8 mouse cellular contexts compared by ENCODE assay signal in the genomic region with DNA sequence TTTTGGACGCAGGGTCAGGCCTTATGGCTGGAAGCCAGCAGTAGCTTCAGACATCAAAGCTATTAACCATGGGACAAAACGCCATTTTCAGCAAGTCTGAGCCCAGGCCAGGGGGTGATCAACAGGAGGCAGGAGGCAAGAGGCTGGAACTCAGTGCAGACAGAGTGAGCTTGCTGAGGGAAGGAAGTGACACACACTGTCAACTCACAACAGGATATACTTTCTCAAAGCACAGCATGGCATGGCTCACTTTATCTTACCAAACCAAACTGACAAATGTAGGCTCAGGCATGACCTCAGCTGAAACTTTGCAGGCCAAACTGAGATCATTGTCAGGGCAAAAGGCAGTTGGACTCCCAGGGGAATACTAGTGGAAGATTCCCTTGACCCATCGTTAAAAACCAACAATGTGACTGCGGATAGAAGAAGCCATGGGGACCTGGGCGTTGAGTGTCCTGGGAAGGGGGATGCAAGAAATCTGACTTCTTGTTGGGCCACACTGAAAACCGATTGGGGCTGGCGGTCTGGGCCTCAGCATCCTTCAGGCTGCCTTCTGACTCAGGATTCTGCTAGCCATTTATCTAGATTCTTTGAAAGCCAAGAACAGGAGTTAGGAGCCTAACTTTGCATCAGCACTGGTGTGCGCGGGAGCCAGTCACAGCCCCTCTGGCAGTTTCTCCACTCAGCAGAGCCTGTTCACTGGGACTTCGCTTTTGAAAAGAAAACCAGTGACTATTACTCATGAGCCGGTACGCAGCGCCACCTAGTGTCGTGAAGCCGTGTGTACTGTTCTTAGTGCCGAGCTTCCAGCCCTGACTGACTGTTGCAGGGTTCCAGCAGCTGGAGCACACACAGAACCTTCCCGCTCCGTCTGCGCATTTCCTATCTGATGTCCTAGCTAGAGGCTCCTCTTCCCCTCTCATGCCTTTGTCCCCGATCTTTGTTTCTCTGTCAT.
DNase-seq lines count a peak whose midpoint lies in the region; ATAC-seq and TF ChIP-seq lines count a peak whose summit lies in the region.

No protein-coding gene starts in this region.

- no peak overlapping the region for H3K4me3 ChIP-seq in hindbrain, embryonic 10.5 days
- H3K4me3 ChIP-seq in lung, embryonic 15.5 days, result no peak overlapping the region
- H3K4me3 ChIP-seq in olfactory bulb, adult 2 months (ENCODE audit: insufficient read depth, low read depth, low read length), result no peak overlapping the region

- H3K4me2 ChIP-seq in lung, embryonic 15.5 days, result no peak overlapping the region

- peak; percentile 90 for DNase-seq in MN1 (ENCODE audit: low spot score)
- peak; percentile 86 for DNase-seq in cerebellum, adult 8-10 months
- DNase-seq in hindbrain, embryonic 10.5 days (ENCODE audit: low spot score), result peak; percentile 92
- DNase-seq in layer of hippocampus, adult 9-10 months (ENCODE audit: low spot score), result peak; percentile 85
- peak; percentile 58 for DNase-seq in thymus, adult 18-20 months

- ATAC-seq in frontal cortex, adult (ENCODE audit: low TSS enrichment), result peak; percentile 98
- peak; percentile 88 for ATAC-seq in lung, embryonic 15.5 days (ENCODE audit: borderline replicate concordance, extremely low read depth, low FRiP score, low TSS enrichment)

- no peaks in the 10 kb centered on the region for H3K36me3 ChIP-seq in hindbrain, embryonic 10.5 days
- H3K36me3 ChIP-seq in lung, embryonic 15.5 days, result no peaks in the 10 kb centered on the region

- peaks cover 25% of the 10 kb centered on the region for H3K4me1 ChIP-seq in hindbrain, embryonic 10.5 days (replicated peaks)
- peaks cover 9% of the 10 kb centered on the region for H3K4me1 ChIP-seq in lung, embryonic 15.5 days
- H3K4me1 ChIP-seq in olfactory bulb, adult 2 months (ENCODE audit: control insufficient read depth, insufficient read depth, low read length), result no peaks in the 10 kb centered on the region

- peak overlapping the region; percentile 64 for H3K27ac ChIP-seq in hindbrain, embryonic 10.5 days
- peak overlapping the region; percentile 42; the same call in 1 of the 2 replicates for H3K27ac ChIP-seq in lung, embryonic 15.5 days
- H3K27ac ChIP-seq in olfactory bulb, adult 2 months (ENCODE audit: insufficient read depth, low read depth, low read length), result no peak overlapping the region

- TF ChIP-seq POLR2A in olfactory bulb, adult 2 months (IDR thresholded peaks at IDR 0.05; ENCODE audit: insufficient read depth, low read depth, low read length), result no peak

- peak; percentile 62 for TF ChIP-seq CTCF in olfactory bulb, adult 2 months (IDR thresholded peaks at IDR 0.05; ENCODE audit: insufficient read depth, low read depth, low read length)

- H3K27me3 ChIP-seq in hindbrain, embryonic 10.5 days (ENCODE audit: insufficient read depth, poor library complexity, severe bottlenecking), result no peaks in the 10 kb centered on the region
- no peaks in the 10 kb centered on the region for H3K27me3 ChIP-seq in lung, embryonic 15.5 days

- no peaks in the 10 kb centered on the region for H3K9me3 ChIP-seq in hindbrain, embryonic 10.5 days
- no peaks in the 10 kb centered on the region for H3K9me3 ChIP-seq in lung, embryonic 15.5 days

- WGBS in hindbrain, embryonic 10.5 days, result 22% methylated on average over 20 of the region's 20 CpGs
- WGBS in lung, embryonic 15.5 days, result 14% methylated on average over 20 of the region's 20 CpGs
- 18% methylated on average over 20 of the region's 20 CpGs for WGBS in olfactory bulb, adult 2 months

- no peak overlapping the region for H3K9ac ChIP-seq in lung, embryonic 15.5 days
